Mouse (Mus musculus) heart, postnatal 0 days (tissue): ENCODE measurements around the gene Mxi1.

Experiments
- CTCF ChIP-seq: IDR thresholded peaks from 2 replicates; pipeline ENCODE4 v1.5.1; 2016; ENCODE audit warnings: antibody characterized with exemption, control low read depth, low read depth
- EP300 ChIP-seq: IDR thresholded peaks from 2 replicates; pipeline ENCODE4 v1.6.1; 2016; ENCODE audit warnings: antibody characterized with exemption, low read depth

DNA sequence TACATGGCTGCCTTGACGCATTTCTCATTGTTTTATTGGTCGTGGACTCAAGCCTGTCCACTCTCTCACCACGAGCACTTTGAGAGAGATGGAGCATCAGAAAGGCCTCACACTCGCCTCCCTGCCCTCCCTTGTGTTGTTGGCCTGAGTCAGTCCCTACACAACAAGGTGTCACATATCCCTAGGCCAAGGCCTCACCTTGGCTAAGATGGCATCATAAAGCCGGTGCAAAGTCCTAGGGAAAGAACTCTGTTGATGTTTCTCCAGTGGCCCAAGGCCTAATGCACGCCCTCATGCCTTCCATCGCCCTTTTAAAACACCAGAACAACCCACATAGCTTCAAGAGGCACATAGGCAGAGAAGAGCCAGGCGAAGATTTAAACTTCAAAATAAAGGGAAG is 30.1 kb upstream of the Mxi1 start:
- TF ChIP-seq EP300 (no peak), CTCF (no peak)
